Comparison of ENCODE assay signal across 13 mouse cellular contexts in the genomic region with DNA sequence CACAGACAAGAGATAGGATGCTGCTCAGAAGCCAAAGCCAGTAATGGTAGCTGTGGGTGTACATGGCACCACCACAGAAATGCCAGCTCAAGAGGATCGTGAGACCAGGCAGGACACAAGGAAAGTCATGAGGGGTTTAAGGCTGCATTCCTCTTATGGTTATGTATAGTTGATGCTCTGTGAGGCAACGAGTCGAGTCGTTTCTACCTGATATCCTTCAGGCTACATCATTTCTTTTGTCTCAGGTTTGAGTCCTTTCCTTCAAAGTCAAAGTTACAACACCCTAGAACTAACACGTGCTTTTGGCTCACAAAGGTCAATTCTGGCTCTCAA.
DNase-seq lines count a peak whose midpoint lies in the region; ATAC-seq and TF ChIP-seq lines count a peak whose summit lies in the region.
"Had no signal": no experiment of that assay in that cellular context is flagged by ENCODE, and none has a peak within 500 bp of the region (broad histone marks: within the 10 kb centered on the region; RNA-seq: fewer than 3 reads in every experiment).

No protein-coding gene starts in this region.

- no peaks in the 10 kb centered on the region for H3K36me3 ChIP-seq in heart, embryonic 13.5 days
- no peaks in the 10 kb centered on the region for H3K36me3 ChIP-seq in embryonic facial prominence, embryonic 12.5 days
- no peaks in the 10 kb centered on the region for H3K36me3 ChIP-seq in forebrain, postnatal 0 days (ENCODE audit: insufficient read depth)
- H3K36me3 ChIP-seq in midbrain, embryonic 10.5 days: peaks cover 17% of the 10 kb centered on the region

- no peaks in the 10 kb centered on the region for H3K27me3 ChIP-seq in heart, embryonic 13.5 days (replicated peaks)
- no peaks in the 10 kb centered on the region for H3K27me3 ChIP-seq in embryonic facial prominence, embryonic 12.5 days
- H3K27me3 ChIP-seq in forebrain, postnatal 0 days (ENCODE audit: insufficient read depth, low read length): no peaks in the 10 kb centered on the region
- no peaks in the 10 kb centered on the region for H3K27me3 ChIP-seq in midbrain, embryonic 10.5 days (ENCODE audit: low read depth, poor library complexity, severe bottlenecking)

- H3K4me3 ChIP-seq in heart, embryonic 13.5 days: no peak overlapping the region
- no peak overlapping the region for H3K4me3 ChIP-seq in embryonic facial prominence, embryonic 12.5 days
- H3K4me3 ChIP-seq in forebrain, postnatal 0 days (ENCODE audit: low read depth, low read length): no peak overlapping the region
- H3K4me3 ChIP-seq in midbrain, embryonic 10.5 days: peak overlapping the region; percentile 40
- H3K4me3 ChIP-seq: heart, adult 2 months had no signal

- no peak overlapping the region for H3K4me2 ChIP-seq in heart, embryonic 13.5 days
- no peak overlapping the region for H3K4me2 ChIP-seq in embryonic facial prominence, embryonic 12.5 days (replicated peaks)
- peak overlapping the region; percentile 18 for H3K4me2 ChIP-seq in forebrain, postnatal 0 days (ENCODE audit: low read depth)

- 83% methylated on average over 5 of the region's 5 CpGs for WGBS in heart, embryonic 13.5 days
- 55% methylated on average over 5 of the region's 5 CpGs for WGBS in embryonic facial prominence, embryonic 12.5 days
- 73% methylated on average over 5 of the region's 5 CpGs for WGBS in forebrain, postnatal 0 days
- WGBS in midbrain, embryonic 10.5 days: 88% methylated on average over 5 of the region's 5 CpGs

- no peak for DNase-seq in heart, postnatal 25 days (ENCODE audit: low spot score)
- peak; percentile 37 for DNase-seq in forebrain, postnatal 0 days
- DNase-seq in midbrain, embryonic 10.5 days (ENCODE audit: low spot score): no peak
- no peak for DNase-seq in cerebellum, postnatal 4 days (ENCODE audit: low spot score in 2 of 2)
- DNase-seq in spleen, postnatal 4 days (ENCODE audit: low spot score in 2 of 2): no peak
- DNase-seq: heart, adult 2 months; kidney, adult 18-20 months; layer of hippocampus, adult 9-11 months; right cerebral cortex, adult 18-20 months; thymus, adult 18-20 months had no signal

- H3K9ac ChIP-seq in heart, embryonic 13.5 days: no peak overlapping the region
- H3K9ac ChIP-seq in embryonic facial prominence, embryonic 12.5 days: no peak overlapping the region
- peak overlapping the region; percentile 34; the same call in 1 of the 2 replicates for H3K9ac ChIP-seq in forebrain, postnatal 0 days

- peaks cover 25% of the 10 kb centered on the region for H3K4me1 ChIP-seq in heart, embryonic 13.5 days
- H3K4me1 ChIP-seq in embryonic facial prominence, embryonic 12.5 days: peaks cover 29% of the 10 kb centered on the region
- H3K4me1 ChIP-seq in forebrain, postnatal 0 days (ENCODE audit: insufficient read depth): peaks cover 16% of the 10 kb centered on the region
- peaks cover 35% of the 10 kb centered on the region for H3K4me1 ChIP-seq in midbrain, embryonic 10.5 days

- H3K9me3 ChIP-seq in heart, embryonic 13.5 days: no peaks in the 10 kb centered on the region
- no peaks in the 10 kb centered on the region for H3K9me3 ChIP-seq in embryonic facial prominence, embryonic 12.5 days
- no peaks in the 10 kb centered on the region for H3K9me3 ChIP-seq in forebrain, postnatal 0 days (ENCODE audit: low read length)
- H3K9me3 ChIP-seq in midbrain, embryonic 10.5 days (replicated peaks): peaks cover 7% of the 10 kb centered on the region

- intact Hi-C loops in heart, postnatal 25 days (cut with DNase I): no loop called here

- H3K27ac ChIP-seq in heart, embryonic 13.5 days (replicated peaks): peak overlapping the region; percentile 70
- peak overlapping the region; percentile 98 for H3K27ac ChIP-seq in embryonic facial prominence, embryonic 12.5 days
- H3K27ac ChIP-seq in forebrain, postnatal 0 days (ENCODE audit: low read depth, low read length): peak overlapping the region; percentile 75
- H3K27ac ChIP-seq in midbrain, embryonic 10.5 days (replicated peaks): peak overlapping the region; percentile 89
- H3K27ac ChIP-seq: heart, adult 2 months had no signal

- no peak for TF ChIP-seq CTCF in forebrain, postnatal 0 days (IDR thresholded peaks at IDR 0.05; ENCODE audit: low read depth)

- ATAC-seq in heart, embryonic 13.5 days (ENCODE audit: extremely low read depth, insufficient number of reproducible peaks, low FRiP score, low TSS enrichment): no peak
- 0 out of 2 replicates have a peak, but pooled peaks have one; percentile 17 for ATAC-seq in embryonic facial prominence, embryonic 12.5 days (ENCODE audit: insufficient number of reproducible peaks, insufficient read depth, low FRiP score, low TSS enrichment)
- no peak for ATAC-seq in forebrain, postnatal 0 days
- ATAC-seq in erythroblast, adult 5-6 weeks (replicated peaks; ENCODE audit: low FRiP score, poor library complexity, severe bottlenecking): no peak
